Mouse (Mus musculus) hindbrain, embryonic 13.5 days (tissue): ENCODE data around the gene Slc25a29. TPM values are rescaled to one million over a fixed set of nuclear protein-coding genes. Genes with fewer than 3 reads are reported as not detected.
A peak's percentile ranks its signal among the peaks of the same experiment; 100 is the strongest.

Experiments used
- ATAC-seq: fragments of 200-750 bp; cut with Nextera tagmentation; 2 replicates; pipeline ENCODE4 v1.8.0; 2017; ENCODE audit warnings: moderate TSS enrichment; ENCODE audit not compliant: low FRiP score
- H3K27ac ChIP-seq: fragments of 300-500 bp; sonication (generic); 2 replicates; pipeline ENCODE4 v1.5.1; 2015; ENCODE audit warnings: inconsistent platforms, mild to moderate bottlenecking, moderate library complexity
- H3K27me3 ChIP-seq: fragments of 300-500 bp; sonication (generic); 2 replicates; pipeline ENCODE4 v1.6.1; 2015; ENCODE audit warnings: mild to moderate bottlenecking, inconsistent platforms
- H3K36me3 ChIP-seq: fragments of 300-500 bp; sonication (generic); 2 replicates; pipeline ENCODE4 v1.6.1; 2015; ENCODE audit warnings: mild to moderate bottlenecking, inconsistent platforms
- H3K4me1 ChIP-seq: fragments of 300-500 bp; sonication (generic); replicated peaks from 2 replicates; pipeline ENCODE4 v1.6.1; 2015; ENCODE audit warnings: inconsistent platforms
- H3K4me2 ChIP-seq: fragments of 300-500 bp; sonication (generic); 2 replicates; pipeline ENCODE4 v1.6.1; 2015; ENCODE audit warnings: inconsistent platforms, mild to moderate bottlenecking, moderate library complexity
- H3K4me3 ChIP-seq: fragments of 300-500 bp; sonication (generic); 2 replicates; pipeline ENCODE4 v1.5.1; 2015; ENCODE audit warnings: mild to moderate bottlenecking, inconsistent platforms
- H3K9ac ChIP-seq: fragments of 300-500 bp; sonication (generic); 2 replicates; pipeline ENCODE4 v1.6.1; 2015; ENCODE audit warnings: mild to moderate bottlenecking, inconsistent platforms
- H3K9me3 ChIP-seq: fragments of 300-500 bp; sonication (generic); 2 replicates; pipeline ENCODE4 v1.6.1; 2016; ENCODE audit warnings: inconsistent platforms
- WGBS: fragments of 180-500 bp; shearing (Covaris S2); methylation state at CpG from one replicate; pipeline ENCODE4 v1.1.7; 2015; 5-methylcytosine and 5-hydroxymethylcytosine counted together
- microRNA counts: library from miRNA; unstranded; fragments of <30 nt; microRNA quantifications from one replicate; lab custom pipeline; 2016
- microRNA-seq: library from miRNA; unstranded; fragments of <30 nt; microRNA quantifications from one replicate; pipeline ENCODE4, GENCODE M21; 2016
- polyA plus RNA-seq: library from polyadenylated mRNA; unstranded; fragments of >200 nt; fragmentation: Nextera tagmentation; extraction: Ambion mirVana; gene quantifications from 2 replicates; pipeline ENCODE4 v1.2.1, GENCODE M21; 2015

Gene Slc25a29
- polyA plus RNA-seq, 1 experiment from 2014 or later = 19.2 TPM

GRCm38 (mm10) chr12:108792152-108792545 is 43.5 kb downstream of the Slc25a29 start:
- Histone ChIP-seq H3K27me3 (no peaks in the 10 kb centered on the region), H3K36me3 (no peaks in the 10 kb centered on the region), H3K4me1 (peaks cover 40% of the 10 kb centered on the region), H3K4me3 (peak overlapping the region; percentile 99), H3K9me3 (no peaks in the 10 kb centered on the region), H3K4me2 (peak overlapping the region; percentile 66), H3K27ac (peak overlapping the region; percentile 99), H3K9ac (peak overlapping the region; percentile 82)
- ATAC-seq = peak; percentile 30
- under 1% methylated on average over 52 of the region's 52 CpGs for WGBS

- no peak for ATAC-seq
- 90% methylated on average over 2 of the region's 2 CpGs for WGBS
- no peak overlapping the region for H3K27ac ChIP-seq
- no peaks in the 10 kb centered on the region for H3K27me3 ChIP-seq
- H3K4me3 ChIP-seq = no peak overlapping the region
- H3K4me2 ChIP-seq = no peak overlapping the region
- no peak overlapping the region for H3K9ac ChIP-seq
- peaks cover 14% of the 10 kb centered on the region for H3K36me3 ChIP-seq
- H3K4me1 ChIP-seq = peaks cover 18% of the 10 kb centered on the region
- H3K9me3 ChIP-seq = peaks cover 15% of the 10 kb centered on the region; the same call in 1 of the 2 replicates
These were observed 48.4 kb downstream of the Slc25a29 start for GRCm38 (mm10) chr12:108787329-108787728.

GRCm38 (mm10) chr12:108785161-108785560 is 50.5 kb downstream of the Slc25a29 start:
- H3K9ac ChIP-seq = no peak overlapping the region
- no peaks in the 10 kb centered on the region for H3K27me3 ChIP-seq
- no peak overlapping the region for H3K27ac ChIP-seq
- 95% methylated on average over 4 of the region's 4 CpGs for WGBS
- H3K9me3 ChIP-seq = peaks cover 15% of the 10 kb centered on the region; the same call in 1 of the 2 replicates
- H3K4me2 ChIP-seq = no peak overlapping the region
- H3K4me3 ChIP-seq = no peak overlapping the region
- ATAC-seq = no peak
- H3K36me3 ChIP-seq = peaks cover 22% of the 10 kb centered on the region
- peaks cover 3% of the 10 kb centered on the region for H3K4me1 ChIP-seq

GRCm38 (mm10) chr12:108780108-108780877 is 55.4 kb downstream of the Slc25a29 start:
- H3K4me2 ChIP-seq = no peak overlapping the region
- H3K27me3 ChIP-seq = no peaks in the 10 kb centered on the region
- H3K4me3 ChIP-seq = no peak overlapping the region
- H3K36me3 ChIP-seq = peaks cover 46% of the 10 kb centered on the region
- WGBS = 98% methylated on average over 7 of the region's 7 CpGs
- no peak overlapping the region for H3K9ac ChIP-seq
- no peaks in the 10 kb centered on the region for H3K4me1 ChIP-seq
- H3K27ac ChIP-seq = no peak overlapping the region
- H3K9me3 ChIP-seq = peaks cover 18% of the 10 kb centered on the region; the same call in 1 of the 2 replicates
- ATAC-seq = no peak

MicroRNAs within 50 kb of the gene (microRNA counts, 519-probe panel; counts per million panel counts)
- 51.3 counts per million for microRNA mmu-miR-345-3p (lab: Ali Mortazavi, UCI)
- microRNA mmu-miR-345-5p (lab: Ali Mortazavi, UCI) = 3,282 counts per million, percentile 40 among the panel's probes with 10 or more counts

Small RNAs within 50 kb of the gene (microRNA-seq; reads per million reads assigned to microRNA genes)
- 89.6 reads per million, percentile 48 among the genes with 10 or more reads in this experiment for gene Mir345

Other genes starting within 250 kb of the Slc25a29 start
- gene Degs2, start 133.6 kb downstream of the Slc25a29 start, polyA plus RNA-seq = 2.2 and 3.6 TPM in 2 replicates
- 13.5 and 14.1 TPM in 2 replicates for gene Yy1, start 42.9 kb downstream of the Slc25a29 start, polyA plus RNA-seq
- gene Slc25a47, start 163 bp upstream of the Slc25a29 start, polyA plus RNA-seq = 9.8 and 10.8 TPM in 2 replicates
- 6.6 and 8.5 TPM in 2 replicates for gene Wdr25, start 57.7 kb upstream of the Slc25a29 start, polyA plus RNA-seq
- gene Wars, start 58.3 kb upstream of the Slc25a29 start, polyA plus RNA-seq = 102 and 106 TPM in 2 replicates
- 21.3 and 23.2 TPM in 2 replicates for gene Begain, start 232.3 kb upstream of the Slc25a29 start, polyA plus RNA-seq